Mouse (Mus musculus) G1E (cell line): ENCODE results near the gene March9.

Experiments
- CTCF ChIP-seq: IDR thresholded peaks from 2 replicates; pipeline ENCODE4 v1.5.1; 2012; ENCODE audit warnings: low read depth, low read length, inconsistent platforms, mixed read lengths
- GATA1 ChIP-seq: IDR thresholded peaks from 2 replicates; pipeline ENCODE4 v1.6.1; 2012; ENCODE audit warnings: borderline replicate concordance, low read length, inconsistent platforms, mixed read lengths
- GATA2 ChIP-seq: IDR thresholded peaks from 2 replicates; pipeline ENCODE4 v1.6.1; 2012; ENCODE audit warnings: low read depth, low read length, inconsistent platforms, borderline replicate concordance
- POLR2AphosphoS5 ChIP-seq: IDR thresholded peaks from 2 replicates; pipeline ENCODE4 v1.6.1; 2012; ENCODE audit warnings: low read depth, low read length, inconsistent platforms; ENCODE audit not compliant: insufficient replicate concordance

GRCm38 (mm10) chr10:127066519-127067018, 6.6 kb upstream of the March9 start:
- no peak for TF ChIP-seq GATA1
- no peak for TF ChIP-seq CTCF
- TF ChIP-seq POLR2AphosphoS5: no peak
- no peak for TF ChIP-seq GATA2
